Mouse (Mus musculus) lung, postnatal 4 days (tissue): ENCODE measurements around the gene Lyl1.

Source experiments
- DNase-seq, 2 experiments: peaks; one replicate each; pipeline ENCODE4 v3.0.0; 2021

Lyl1 gene

DNA sequence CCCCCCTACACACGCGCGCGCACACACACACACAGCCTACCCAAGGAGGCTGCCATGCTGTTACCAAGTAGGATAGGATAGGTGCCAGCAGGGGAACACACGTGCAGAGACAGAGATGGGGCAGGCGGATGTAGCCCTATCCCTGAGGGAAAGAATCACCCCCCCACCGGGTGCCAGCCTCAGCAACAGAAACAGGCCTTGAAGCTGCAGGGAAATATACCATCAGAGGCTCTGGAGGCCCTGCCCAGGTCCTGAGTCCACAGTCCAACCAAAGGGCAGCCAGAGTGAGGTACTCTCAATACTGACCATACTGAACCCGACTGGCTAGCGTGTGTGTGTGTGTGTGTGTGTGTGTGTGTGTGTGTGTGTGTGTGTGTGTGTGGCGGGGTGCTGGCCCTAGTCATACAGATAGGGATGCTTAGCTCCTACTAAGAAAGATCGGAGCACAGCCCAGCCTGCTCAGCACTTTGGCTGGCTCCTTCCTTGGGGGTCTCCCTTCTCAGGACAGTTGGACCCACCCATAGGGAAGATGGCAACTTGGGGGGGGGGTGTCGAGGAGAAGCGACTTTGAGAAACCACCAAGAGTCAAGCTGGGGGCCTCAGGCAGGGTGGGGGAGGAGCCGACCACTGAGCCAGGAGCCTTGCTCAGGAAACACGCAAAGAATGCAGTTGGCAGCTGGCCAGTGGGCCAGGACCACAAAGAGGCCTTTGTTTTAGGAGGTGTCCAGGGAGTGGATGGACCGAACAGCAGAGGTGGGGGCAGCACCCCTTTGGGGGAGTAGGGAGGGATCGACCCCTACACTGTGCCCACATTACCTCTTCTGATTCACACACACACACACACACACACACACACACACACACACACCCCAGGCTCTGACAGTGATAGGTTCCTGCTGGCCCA lies 42.5 kb downstream of the Lyl1 start:
- DNase-seq: peak; percentile 87 to 91

DNA sequence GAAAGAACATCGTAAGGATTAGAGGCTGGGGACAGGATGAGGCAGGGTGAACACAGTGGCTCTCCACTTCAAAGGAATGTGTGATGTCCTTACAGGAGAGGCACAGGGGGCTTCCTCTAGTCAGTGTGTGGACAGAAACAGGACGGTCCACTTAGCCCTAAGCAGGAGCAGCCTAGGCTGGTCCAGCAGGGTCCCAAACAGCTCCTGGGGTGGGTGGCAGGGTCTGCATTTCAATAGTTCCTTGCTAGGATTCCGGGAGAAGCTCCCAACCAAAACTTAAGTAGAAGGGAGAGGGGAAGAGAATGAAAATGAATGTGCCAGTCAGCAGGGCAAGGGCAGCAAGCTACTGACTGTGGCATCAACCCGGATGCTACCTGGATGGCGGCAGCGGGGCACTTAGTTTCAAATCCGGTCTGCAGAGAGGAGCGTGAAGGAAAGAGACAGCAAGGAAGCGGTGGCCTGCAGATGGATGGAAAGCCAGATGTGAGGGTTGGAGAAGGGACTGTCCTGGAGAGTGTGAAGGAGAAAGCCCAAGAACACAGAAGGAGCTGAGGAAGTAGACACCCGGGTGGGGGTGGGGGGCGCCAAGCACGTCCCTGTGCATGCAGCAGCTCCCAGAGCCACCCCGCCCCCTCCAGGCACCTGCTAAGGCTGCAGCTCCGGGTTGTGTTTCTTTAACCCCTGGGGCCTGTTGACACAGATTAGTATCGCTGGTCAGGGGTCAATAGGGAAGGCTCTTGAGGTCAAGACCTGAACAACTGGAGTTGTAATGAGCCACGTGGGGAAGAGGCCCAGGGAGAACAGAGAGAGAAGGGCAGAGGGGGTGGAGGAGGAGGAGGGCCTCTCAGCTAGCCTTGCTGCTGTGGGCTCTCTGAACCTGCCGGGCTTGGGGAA lies 44.0 kb downstream of the Lyl1 start:
- peak in 1 of 2 experiments; percentile 46 for DNase-seq

DNA sequence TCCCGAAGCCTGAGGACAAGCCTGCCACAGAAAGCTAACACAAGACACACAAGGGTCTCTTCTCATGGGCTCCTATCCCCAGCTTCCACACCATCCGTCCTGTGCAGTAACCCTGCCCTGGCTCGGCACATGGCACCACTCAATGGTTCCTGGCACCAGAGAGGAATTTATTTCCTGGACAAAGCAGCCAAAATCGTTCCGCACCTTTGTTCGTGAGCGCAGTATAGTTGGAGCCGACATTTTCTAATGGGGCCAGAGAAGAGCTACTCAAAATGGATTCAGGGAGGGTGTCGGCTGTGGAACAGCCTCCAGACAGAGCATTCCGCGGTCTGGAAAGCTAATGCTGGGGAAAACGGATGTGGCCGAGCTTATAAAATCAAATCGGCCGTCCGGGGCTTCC lies 48.3 kb downstream of the Lyl1 start:
- DNase-seq: peak in 1 of 2 experiments; percentile 16

DNA sequence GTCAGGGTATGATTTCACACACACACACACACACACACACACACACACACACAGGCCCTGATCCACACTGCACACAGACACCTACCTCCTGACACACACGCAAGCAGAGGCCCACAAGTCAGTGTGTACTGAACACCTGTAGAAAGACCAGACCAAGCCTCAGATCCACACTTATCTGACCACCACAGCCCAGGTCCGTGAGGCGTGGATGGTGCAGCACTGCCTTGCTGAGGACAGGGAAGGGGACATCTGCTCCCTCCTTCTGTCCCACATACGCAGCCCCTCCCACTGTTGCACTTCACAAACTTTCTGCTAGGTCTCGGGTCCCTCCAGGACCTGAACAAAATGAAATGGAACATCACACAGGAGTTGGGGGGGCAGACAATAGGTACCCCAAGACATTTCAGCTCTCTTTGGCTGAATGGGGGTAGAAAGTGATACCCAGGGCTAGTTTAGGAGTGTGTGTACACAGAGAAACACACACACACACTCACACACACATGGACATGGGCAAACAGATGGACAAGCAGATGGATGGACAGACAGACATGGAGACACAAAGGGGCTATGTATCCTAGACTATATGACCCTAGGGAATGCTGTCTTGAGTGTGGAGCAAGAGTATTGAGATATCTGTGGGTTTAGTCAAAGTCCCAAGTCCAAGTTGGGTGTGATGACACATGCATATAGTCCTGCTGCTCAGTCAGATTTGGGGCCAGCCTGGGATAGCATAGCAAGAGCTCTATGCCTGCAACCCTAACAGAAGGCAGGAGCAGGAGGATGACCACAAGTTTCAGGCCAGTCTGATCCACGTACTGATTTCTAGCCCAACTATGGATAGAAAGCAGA lies 51.7 kb downstream of the Lyl1 start:
- DNase-seq: no peak
